Mouse (Mus musculus) inflammation-experienced regulatory T-cells, adult 6 months (primary cell): ENCODE measurements around the gene Lax1. TPM values are rescaled to one million over a fixed set of nuclear protein-coding genes. Genes with fewer than 3 reads are reported as not detected.
"Not testable (repeated sequence)": the region's sequence is repeated elsewhere in the genome, so short reads cannot be mapped to it uniquely, and the experiment has no call there.

Experiments used
- ATAC-seq: one replicate; pipeline ENCODE4 v1.8.0; 2017
- polyA plus RNA-seq, 3 experiments: library from polyadenylated mRNA; unstranded; fragments of 100-300 nt; shearing (Covaris generic); gene quantifications; one replicate each; pipeline ENCODE4 v1.2.1; 2017

Lax1 gene
- 100 to 1,000 TPM; 141 to 216 (median 148) TPM for polyA plus RNA-seq

GRCm38 (mm10) chr1:133689897-133690296 is at the start of gene Lax1:
Gene Lax1, minus strand, starts transcription at chr1:133690108.
- peak; percentile 95 for ATAC-seq

GRCm38 (mm10) chr1:133736664-133737063 is 46.8 kb upstream of the Lax1 start:
- no peak for ATAC-seq

GRCm38 (mm10) chr1:133735995-133736652 is 46.2 kb upstream of the Lax1 start:
- peak; percentile 48 for ATAC-seq

GRCm38 (mm10) chr1:133732814-133733213 is 42.9 kb upstream of the Lax1 start:
- no peak for ATAC-seq

DNA sequence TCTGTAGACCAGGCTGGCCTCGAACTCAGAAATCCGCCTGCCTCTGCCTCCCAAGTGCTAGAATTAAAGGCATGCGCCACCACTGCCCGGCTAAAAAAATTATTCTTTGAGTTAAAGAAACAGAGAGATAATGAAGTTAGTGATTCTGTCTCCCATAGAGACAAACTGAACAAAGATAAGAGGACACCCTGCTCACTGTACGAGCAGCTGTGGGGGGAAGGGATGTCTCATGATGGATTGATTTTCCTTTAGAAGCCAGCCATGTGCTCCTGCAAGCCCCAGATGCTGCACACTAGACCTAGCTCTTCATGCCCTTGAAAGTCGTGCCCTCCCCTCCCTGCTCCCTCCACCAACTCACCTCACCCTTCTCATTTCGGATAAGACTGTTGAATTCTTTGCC is 38.4 kb upstream of the Lax1 start:
- no peak for ATAC-seq

DNA sequence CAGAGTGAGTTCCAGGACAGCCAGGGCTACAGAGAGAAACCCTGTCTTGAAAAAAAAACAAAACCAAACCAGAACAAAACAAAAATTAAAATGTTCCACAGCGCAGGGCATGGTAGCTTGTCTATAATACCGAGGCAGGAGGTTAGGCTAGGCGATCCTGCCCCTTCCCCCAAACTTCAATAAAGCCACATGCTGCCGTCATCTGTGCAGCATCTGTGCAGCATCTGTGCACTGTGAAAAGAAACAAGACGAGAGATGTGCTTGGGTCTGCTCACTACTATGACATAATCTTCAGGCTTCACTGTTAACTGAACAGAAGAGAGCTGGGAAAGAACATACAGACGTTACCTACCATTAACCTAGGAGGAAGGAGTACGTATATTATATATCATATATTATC is 30.4 kb upstream of the Lax1 start:
- ATAC-seq = no peak

- no peak for ATAC-seq
Measured at GRCm38 (mm10) chr1:133718786-133719185, 28.9 kb upstream of the Lax1 start.

- no peak for ATAC-seq
Measured at GRCm38 (mm10) chr1:133718296-133718695, 28.4 kb upstream of the Lax1 start.

- ATAC-seq = peak; percentile 54
Measured at GRCm38 (mm10) chr1:133716464-133716863, 26.6 kb upstream of the Lax1 start.

DNA sequence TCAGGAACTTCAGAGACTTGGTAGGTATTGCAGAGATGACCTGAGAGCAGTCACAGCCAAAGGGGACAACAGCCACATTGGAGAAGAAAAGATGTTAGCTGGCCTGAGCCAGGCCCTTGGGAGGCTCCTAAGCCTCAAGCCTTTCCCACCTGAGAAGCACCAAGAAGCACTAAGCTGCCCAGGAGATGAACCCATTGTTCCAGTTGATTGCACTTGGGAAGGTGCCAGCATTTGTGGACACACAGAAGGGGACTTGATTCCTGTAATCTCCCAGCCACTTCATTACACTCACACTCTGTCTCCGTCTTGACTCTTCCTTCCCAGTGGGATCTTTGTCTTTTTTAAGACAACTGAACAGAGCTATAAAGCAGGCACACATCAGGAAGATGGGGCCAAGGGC is 25.3 kb upstream of the Lax1 start:
- no peak for ATAC-seq

DNA sequence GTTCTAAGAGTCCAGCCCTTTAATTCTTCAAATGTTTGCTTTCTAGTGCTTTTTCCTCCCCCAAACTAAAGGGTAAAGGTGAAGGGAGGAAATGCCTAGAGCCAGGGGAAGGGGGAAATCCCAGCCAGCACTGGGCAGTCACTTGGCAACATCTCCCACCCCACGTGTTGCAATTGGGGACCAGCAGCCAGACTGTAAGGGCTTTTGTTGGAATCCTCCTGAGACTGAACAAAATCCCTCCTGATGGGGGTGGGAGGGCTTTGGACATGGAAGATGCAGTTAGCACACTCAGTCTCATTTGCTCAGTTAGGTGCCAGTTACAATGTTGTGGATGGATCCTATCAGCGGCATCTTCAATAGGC is 23.1 kb upstream of the Lax1 start:
- no peak for ATAC-seq

DNA sequence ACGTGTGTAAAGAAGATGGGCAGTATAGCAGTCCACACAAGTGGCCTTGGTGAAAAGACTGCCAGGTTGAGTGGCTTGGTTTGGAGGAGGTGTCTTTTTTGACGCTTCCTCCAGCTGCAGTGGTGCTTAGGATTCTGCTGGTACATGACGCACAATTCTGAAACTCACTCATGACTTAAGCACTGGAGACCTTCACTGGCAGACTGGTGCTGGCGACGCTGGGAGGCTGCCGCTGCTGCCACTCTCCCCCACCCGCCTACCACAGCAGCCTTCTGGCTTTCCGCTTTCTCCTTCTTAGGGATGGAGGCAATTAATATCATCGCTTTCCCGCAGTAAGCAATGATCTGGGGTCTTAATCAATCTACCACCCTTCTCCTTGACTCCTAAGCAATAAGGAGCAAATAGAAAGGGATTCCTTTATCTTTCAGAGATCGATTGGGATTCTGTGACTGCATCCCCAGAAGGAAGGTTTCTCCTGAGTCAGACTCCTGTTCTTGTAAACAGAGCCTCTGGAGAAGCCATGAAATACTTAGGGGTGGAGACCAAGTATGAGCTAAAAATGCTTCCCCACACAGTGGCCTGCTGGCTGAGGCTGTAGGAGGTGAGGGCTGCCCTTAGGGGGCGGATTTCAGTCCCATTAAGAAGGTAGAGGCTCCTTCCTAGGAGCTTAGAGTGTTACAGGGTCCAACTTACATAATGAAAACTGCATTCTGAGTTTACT is 22.5 kb upstream of the Lax1 start:
- ATAC-seq = no peak

DNA sequence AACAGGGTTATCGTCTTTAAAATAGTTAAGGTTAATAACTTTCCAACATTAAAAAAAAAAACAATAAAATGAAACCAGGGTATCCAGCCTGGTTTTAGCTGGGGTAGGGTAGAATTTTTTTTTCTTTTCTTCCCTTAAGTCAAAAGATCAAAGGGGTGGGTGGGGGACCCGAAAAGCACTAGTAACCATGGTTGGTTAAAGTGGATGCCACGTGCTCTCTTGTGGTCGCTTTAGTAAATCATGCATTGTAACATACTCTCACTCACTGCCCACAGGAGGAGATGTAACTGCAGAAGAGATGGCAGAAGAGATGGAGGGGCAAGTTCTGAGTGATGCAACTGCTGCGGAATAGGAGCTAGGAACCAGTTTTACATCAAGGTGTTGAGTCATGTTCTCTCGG is 21.5 kb upstream of the Lax1 start:
- ATAC-seq = peak; percentile 32

- no peak for ATAC-seq
Measured at GRCm38 (mm10) chr1:133710895-133711294, 21.0 kb upstream of the Lax1 start.

DNA sequence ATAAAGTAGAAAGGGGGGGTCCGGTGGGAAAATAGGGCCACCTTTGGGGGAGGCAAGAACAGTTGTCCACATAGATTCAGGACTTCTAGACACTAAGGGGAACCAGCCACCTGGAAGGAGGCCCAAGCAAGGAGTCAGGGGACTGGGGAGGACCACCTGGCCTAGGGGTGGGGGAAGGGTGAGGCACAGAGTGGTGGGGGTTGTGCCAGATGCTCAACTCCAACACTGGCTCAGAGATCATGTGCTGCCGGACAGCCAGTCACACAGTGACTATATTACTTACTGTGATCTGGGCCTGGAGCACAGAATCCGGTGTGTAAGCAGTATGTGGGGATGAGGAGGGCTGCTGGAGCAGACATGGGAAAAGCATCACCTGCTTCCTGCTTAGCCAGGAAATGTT is 19.4 kb upstream of the Lax1 start:
- no peak for ATAC-seq

DNA sequence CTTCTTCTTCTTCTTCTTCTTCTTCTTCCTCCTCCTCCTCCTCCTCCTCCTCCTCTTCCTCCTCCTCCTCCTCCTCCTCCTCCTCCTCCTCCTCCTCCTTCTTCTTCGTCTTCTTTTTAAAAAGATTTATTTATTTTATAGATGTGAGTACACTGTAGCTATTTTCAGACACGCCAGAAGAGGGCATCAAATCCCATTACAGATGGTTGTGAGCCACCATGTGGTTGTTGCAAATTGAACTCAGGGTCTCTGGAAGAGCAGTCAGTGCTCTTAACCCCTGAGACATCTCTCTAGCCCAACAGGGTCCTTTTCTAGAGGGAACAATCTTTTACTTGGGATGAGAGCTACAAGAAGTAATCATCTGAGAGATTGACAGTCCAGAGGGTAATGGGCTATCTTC is 11.9 kb upstream of the Lax1 start:
- not testable (repeated sequence) for ATAC-seq

- no peak for ATAC-seq
Measured at GRCm38 (mm10) chr1:133697935-133698620, 8.2 kb upstream of the Lax1 start.

- no peak for ATAC-seq
Measured at GRCm38 (mm10) chr1:133695901-133696300, 6.0 kb upstream of the Lax1 start.

- ATAC-seq = peak; percentile 43
Measured at GRCm38 (mm10) chr1:133694876-133695275, 5.0 kb upstream of the Lax1 start.

DNA sequence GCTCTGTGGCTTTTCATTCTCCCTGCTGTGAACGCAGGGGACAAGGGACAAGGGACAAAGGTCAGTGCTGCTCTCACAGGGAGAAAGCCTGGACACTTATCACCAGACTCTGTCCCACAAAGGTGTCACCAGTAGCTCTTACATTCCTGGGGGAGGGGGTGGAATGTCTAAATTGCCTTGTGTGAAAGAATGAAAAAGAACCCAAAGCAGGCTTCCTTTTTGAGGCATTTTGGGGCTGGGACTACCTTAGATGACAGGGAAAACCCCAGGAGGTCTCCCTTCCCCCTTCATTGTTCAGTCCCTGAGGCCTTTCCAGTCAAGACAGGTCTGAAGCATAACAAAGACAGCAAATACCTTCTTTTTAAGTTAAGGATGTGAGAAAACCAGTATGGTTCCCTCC is 4.4 kb upstream of the Lax1 start:
- ATAC-seq = no peak

- ATAC-seq = no peak
Measured at GRCm38 (mm10) chr1:133693536-133694114, 3.7 kb upstream of the Lax1 start.

GRCm38 (mm10) chr1:133692195-133692594 is 2.3 kb upstream of the Lax1 start:
- ATAC-seq = no peak

- peak; percentile 9 for ATAC-seq
Measured at GRCm38 (mm10) chr1:133691046-133691445, 1.1 kb upstream of the Lax1 start.

GRCm38 (mm10) chr1:133688301-133688700 is 1.6 kb downstream of the Lax1 start:
- no peak for ATAC-seq
